ENCODE assay signal across 10 mouse cellular contexts in genomic region chr11:119265811-119266210, GRCm38 (mm10).
"Had no signal": no experiment of that assay in that cellular context is flagged by ENCODE, and none has a peak within 500 bp of the region (broad histone marks: within the 10 kb centered on the region; RNA-seq: fewer than 3 reads in every experiment).

No protein-coding gene starts in this region.

- DNase-seq: kidney, adult 11 months; kidney, adult 8-10 months; kidney, postnatal 10 days; kidney, postnatal 4 days; lung, adult 18-20 months; lung, postnatal 10 days; lung, postnatal 36 days; midbrain, embryonic 14.5 days; thymus, adult 18-20 months; thymus, postnatal 36 days had no signal
